Comparison of ENCODE assay signal across 16 mouse cellular contexts in the genomic region with DNA sequence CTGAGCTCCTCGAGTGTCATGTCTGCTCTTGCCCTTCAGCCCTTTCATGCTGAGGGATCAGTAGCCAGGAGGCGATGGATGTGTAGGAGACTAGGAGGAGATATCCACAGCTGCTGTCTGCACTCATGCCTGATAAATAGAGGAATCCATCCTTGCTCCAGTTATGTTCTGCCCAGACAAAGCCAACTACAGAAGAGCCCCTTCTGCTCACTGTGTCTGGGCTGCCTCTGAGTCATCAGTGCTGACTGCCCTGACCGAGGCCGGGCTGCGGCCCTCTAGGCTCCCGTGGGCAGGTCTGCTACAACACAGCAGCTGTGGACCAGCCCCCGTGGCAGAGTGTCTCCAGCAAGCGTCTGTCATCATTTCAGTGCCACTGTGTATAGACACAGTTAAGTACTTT. TPM values are rescaled to one million over a fixed set of nuclear protein-coding genes. Genes with fewer than 3 reads are reported as not detected.
A peak's percentile ranks its signal among the peaks of the same experiment; 100 is the strongest.
DNase-seq lines count a peak whose midpoint lies in the region; TF ChIP-seq lines count a peak whose summit lies in the region.
"Had no signal": no experiment of that assay in that cellular context is flagged by ENCODE, and none has a peak within 500 bp of the region (broad histone marks: within the 10 kb centered on the region; RNA-seq: fewer than 3 reads in every experiment).

No protein-coding gene starts in this region.

- peak; percentile 47 to 65 for DNase-seq in adrenal gland, adult (ENCODE audit: inconsistent age in 2 of 2, low spot score in 1 of 2)
- DNase-seq in adrenal gland, adult 8-10 months, result no peak
- DNase-seq in gastrocnemius, postnatal 14 days, result peak; percentile 21
- DNase-seq in gastrocnemius, adult 8-10 months (ENCODE audit: low spot score in 2 of 2), result no peak
- peak; percentile 63 for DNase-seq in layer of hippocampus, adult 9-11 months
- no peak for DNase-seq in layer of hippocampus, postnatal 25 days (ENCODE audit: extremely low spot score in 1 of 2, low spot score in 1 of 2)
- no peak for DNase-seq in thymus, postnatal 0 days (ENCODE audit: low spot score)
- DNase-seq: cerebellum, adult 11-12 months; heart, postnatal 14 days; lung, postnatal 14 days; thymus, postnatal 36 days had no signal

- no peaks in the 10 kb centered on the region for H3K79me2 ChIP-seq in myocyte (ENCODE audit: control insufficient read depth, insufficient read depth)

- intact Hi-C loops in gastrocnemius, postnatal 14 days (cut with DNase I; ENCODE audit: low total_unique reads), result no loop called here

- no peaks in the 10 kb centered on the region for H3K27me3 ChIP-seq in myocyte (ENCODE audit: control insufficient read depth, insufficient read depth, insufficient read length)
- H3K27me3 ChIP-seq: intestine, embryonic 15.5 days; limb, embryonic 13.5 days; midbrain, embryonic 12.5 days had no signal

- no peak overlapping the region for H3ac ChIP-seq in myocyte (ENCODE audit: control insufficient read depth, insufficient read length)

- H3K4me2 ChIP-seq in myocyte (ENCODE audit: low read depth), result peak overlapping the region; percentile 45
- H3K4me2 ChIP-seq: forebrain, embryonic 13.5 days; intestine, embryonic 15.5 days; limb, embryonic 13.5 days; midbrain, embryonic 12.5 days had no signal

- TF ChIP-seq POLR2A in myocyte (IDR thresholded peaks at IDR 0.05; ENCODE audit: insufficient read length, low read depth), result no peak

- H3K4me3 ChIP-seq in myocyte, result no peak overlapping the region
- H3K4me3 ChIP-seq: forebrain, embryonic 13.5 days; intestine, embryonic 15.5 days; limb, embryonic 13.5 days; midbrain, embryonic 12.5 days had no signal

- H3K36me3 ChIP-seq in myocyte (ENCODE audit: control insufficient read depth, insufficient read depth), result no peaks in the 10 kb centered on the region
- H3K36me3 ChIP-seq: intestine, embryonic 15.5 days; limb, embryonic 13.5 days; midbrain, embryonic 12.5 days had no signal

TF ChIP-seq in myocyte, 11 proteins besides CTCF, POLR2A, EP300 and RAD21:
- TF ChIP-seq E2F4 (IDR thresholded peaks at IDR 0.05; ENCODE audit: insufficient read depth) (no peak), POLR2AphosphoS2 (IDR thresholded peaks at IDR 0.05; ENCODE audit: insufficient read length, low read depth) (no peak), MYOD1 (IDR thresholded peaks at IDR 0.05; ENCODE audit: control insufficient read depth in 1 of 3, insufficient read length in 2 of 3, low read depth in 2 of 3) (peak; percentile 21 to 82 (median 67)), TCF12 (IDR thresholded peaks at IDR 0.05; ENCODE audit: insufficient read depth, poor library complexity, severe bottlenecking) (no peak), MYOG (IDR thresholded peaks at IDR 0.05; ENCODE audit: control insufficient read depth in 1 of 3, insufficient read depth in 1 of 3, insufficient read length in 2 of 3, low read depth in 2 of 3) (peak in 2 of 3 experiments; percentile 22 to 87)

RNA-seq across cellular contexts. Expression of a gene that starts 30.8 kb away (rescaled TPM):
- total RNA-seq in adrenal gland, adult 8-10 months (2022), result 1 to 10 TPM; 5.9 to 8.0 (median 7.1) TPM
- total RNA-seq in gastrocnemius, postnatal 14 days (2021), result under 1 TPM; 0.64 to 0.68 TPM
- under 1 TPM; 0.22 to 0.38 (median 0.23) TPM for total RNA-seq in gastrocnemius, adult 8-10 months (2022)
- 10 to 100 TPM; 86.3 to 97.2 TPM for total RNA-seq in layer of hippocampus, postnatal 25 days (2021)
- 0.72 TPM for polyA plus RNA-seq in myocyte (2012; fragmentation: generic; extraction: Trizol)
- 0.08 and 0.16 TPM in 2 replicates for polyA plus RNA-seq in thymus, postnatal 0 days (2015; fragmentation: Nextera tagmentation; extraction: Ambion mirVana)

Comparison
In these comparisons a context has a peak if more than half of its experiments do, and no peak if none do; other contexts are left out.
1. DNase-seq: peak in adrenal gland, adult (2 of 2), gastrocnemius, postnatal 14 days (single experiment) and layer of hippocampus, adult 9-11 months (single experiment); none in adrenal gland, adult 8-10 months (single experiment), gastrocnemius, adult 8-10 months (0 of 2), layer of hippocampus, postnatal 25 days (0 of 2) and thymus, postnatal 0 days (single experiment).
2. RNA of a gene that starts 30.8 kb away (total RNA-seq): 86.3 to 97.2 TPM in layer of hippocampus, postnatal 25 days; 5.9 to 8.0 TPM in adrenal gland, adult 8-10 months, 0.64 to 0.68 TPM in gastrocnemius, postnatal 14 days and 0.22 to 0.38 TPM in gastrocnemius, adult 8-10 months; every median in the first group is over 4 times any median in the second.